Mouse (Mus musculus): ENCODE data around the gene Tcn2. TPM values are rescaled to one million over a fixed set of nuclear protein-coding genes. Genes with fewer than 3 reads are reported as not detected.
"Not testable (repeated sequence)": the region's sequence is repeated elsewhere in the genome, so short reads cannot be mapped to it uniquely, and the experiment has no call there.

The Tcn2 gene
- total and polyA plus RNA-seq, 3 experiments, result 0.36 to 9.2 (median 7.1) TPM

DNA sequence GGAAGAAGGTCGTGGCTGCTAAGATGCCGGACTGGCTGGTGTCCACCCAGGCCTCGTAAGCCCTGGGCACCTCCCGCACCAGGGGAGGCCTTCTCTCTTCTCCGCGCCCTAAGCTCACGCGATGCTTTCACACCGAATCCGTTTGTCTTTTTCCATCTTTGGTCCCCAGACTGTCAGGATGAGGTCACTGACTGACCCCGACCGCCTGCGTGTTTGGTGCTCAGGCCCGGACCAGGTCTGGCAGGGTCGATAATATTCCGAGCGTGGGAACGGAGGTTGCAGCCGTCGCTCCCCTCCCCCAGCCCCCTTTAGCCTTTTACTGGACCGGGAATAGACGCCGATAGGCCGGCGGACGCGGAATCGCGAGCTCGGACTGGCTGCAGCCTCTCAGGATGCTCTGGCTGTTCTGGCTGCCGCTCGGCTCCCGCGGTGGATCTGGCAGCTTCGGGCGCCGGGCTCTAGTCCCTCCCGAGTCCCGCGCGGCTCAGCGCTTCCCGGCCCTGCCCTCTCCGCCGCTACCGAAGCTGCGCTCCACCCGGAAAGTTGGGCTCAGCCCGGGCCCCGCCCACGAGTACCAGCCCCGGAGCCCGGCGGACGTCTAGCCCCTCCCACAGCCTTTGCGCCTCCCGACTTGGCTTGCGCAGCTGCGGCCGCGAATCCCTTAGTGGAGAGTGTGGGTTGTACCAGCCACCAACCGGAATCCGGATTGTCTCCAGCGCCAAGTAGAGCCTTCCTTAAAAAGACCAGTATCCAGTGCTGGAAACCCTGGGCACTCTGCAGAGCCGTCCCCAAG, 18.4 kb downstream of the Tcn2 start:
- Histone ChIP-seq H3K36me3 (replicated peaks) (no peaks in the 10 kb centered on the region), H3K27me3 (ENCODE audit: insufficient read depth, low read length) (peaks cover 23% of the 10 kb centered on the region; the same call in 1 of the 2 replicates)
- DNase-seq (ENCODE audit: low spot score), result no peak

DNA sequence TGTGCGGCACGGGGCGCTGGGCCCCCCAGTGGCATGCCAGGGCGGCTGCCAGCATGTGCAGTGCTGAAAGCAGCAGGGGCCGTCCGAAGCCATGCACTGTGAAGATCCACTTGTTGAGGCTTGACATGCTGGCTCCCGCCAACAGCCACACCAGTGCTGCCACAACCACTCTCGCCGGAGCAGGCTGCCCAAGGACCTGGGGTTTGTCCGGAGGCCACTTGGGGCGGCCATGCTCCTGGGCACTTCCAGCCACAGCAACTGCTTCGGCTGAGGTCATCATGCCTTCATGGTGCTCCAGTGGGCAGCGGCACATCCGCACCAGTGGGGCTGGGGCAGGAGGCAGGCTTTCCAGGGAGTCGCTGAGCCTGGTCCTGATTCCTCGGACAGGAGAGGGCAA, 19.1 kb downstream of the Tcn2 start:
- Histone ChIP-seq H3K36me3 (replicated peaks) (no peaks in the 10 kb centered on the region), H3K9me3 (replicated peaks) (peaks cover 9% of the 10 kb centered on the region), H3K4me3 (ENCODE audit: low read depth, low read length) (0 out of 2 replicates have a peak overlapping the region, but pooled peaks have one; percentile 11), H3K4me1 (ENCODE audit: insufficient read depth, low read depth, low read length) (peaks cover 3% of the 10 kb centered on the region; the same call in 1 of the 2 replicates), H3K27me3 (ENCODE audit: insufficient read depth, low read length) (peaks cover 23% of the 10 kb centered on the region; the same call in 1 of the 2 replicates)
- TF ChIP-seq GATA1 (IDR thresholded peaks at IDR 0.05; ENCODE audit: borderline replicate concordance, low read length), result no peak
- no peak for TF ChIP-seq POLR2AphosphoS5 (IDR thresholded peaks at IDR 0.05; ENCODE audit: insufficient replicate concordance, low read depth, low read length)
- TF ChIP-seq GATA2 (IDR thresholded peaks at IDR 0.05; ENCODE audit: borderline replicate concordance, low read depth, low read length), result no peak
- no peak for TF ChIP-seq TAL1 (conservative IDR thresholded peaks at IDR 0.05; ENCODE audit: low read depth, low read length)
- no peak for TF ChIP-seq CTCF (IDR thresholded peaks at IDR 0.05; ENCODE audit: low read depth, low read length)
- ATAC-seq (ENCODE audit: extremely low read depth, insufficient number of reproducible peaks, low FRiP score, poor library complexity, severe bottlenecking) (no peak), DNase-seq (ENCODE audit: low spot score) (no peak)

More for the DNA sequence above, 18.4 kb downstream of the Tcn2 start:
- no peak for ATAC-seq (ENCODE audit: extremely low read depth, insufficient number of reproducible peaks, low FRiP score, poor library complexity, severe bottlenecking)
- H3K9me3 ChIP-seq (replicated peaks), result peaks cover 9% of the 10 kb centered on the region
- peaks cover 3% of the 10 kb centered on the region; the same call in 1 of the 2 replicates for H3K4me1 ChIP-seq (ENCODE audit: insufficient read depth, low read depth, low read length)
- TF ChIP-seq TAL1 (conservative IDR thresholded peaks at IDR 0.05; ENCODE audit: low read depth, low read length) (no peak), POLR2AphosphoS5 (IDR thresholded peaks at IDR 0.05; ENCODE audit: insufficient replicate concordance, low read depth, low read length) (no peak), GATA1 (IDR thresholded peaks at IDR 0.05; ENCODE audit: borderline replicate concordance, low read length) (no peak), GATA2 (IDR thresholded peaks at IDR 0.05; ENCODE audit: borderline replicate concordance, low read depth, low read length) (no peak), CTCF (IDR thresholded peaks at IDR 0.05; ENCODE audit: low read depth, low read length) (no peak)
- H3K4me3 ChIP-seq (ENCODE audit: low read depth, low read length), result no peak overlapping the region

DNA sequence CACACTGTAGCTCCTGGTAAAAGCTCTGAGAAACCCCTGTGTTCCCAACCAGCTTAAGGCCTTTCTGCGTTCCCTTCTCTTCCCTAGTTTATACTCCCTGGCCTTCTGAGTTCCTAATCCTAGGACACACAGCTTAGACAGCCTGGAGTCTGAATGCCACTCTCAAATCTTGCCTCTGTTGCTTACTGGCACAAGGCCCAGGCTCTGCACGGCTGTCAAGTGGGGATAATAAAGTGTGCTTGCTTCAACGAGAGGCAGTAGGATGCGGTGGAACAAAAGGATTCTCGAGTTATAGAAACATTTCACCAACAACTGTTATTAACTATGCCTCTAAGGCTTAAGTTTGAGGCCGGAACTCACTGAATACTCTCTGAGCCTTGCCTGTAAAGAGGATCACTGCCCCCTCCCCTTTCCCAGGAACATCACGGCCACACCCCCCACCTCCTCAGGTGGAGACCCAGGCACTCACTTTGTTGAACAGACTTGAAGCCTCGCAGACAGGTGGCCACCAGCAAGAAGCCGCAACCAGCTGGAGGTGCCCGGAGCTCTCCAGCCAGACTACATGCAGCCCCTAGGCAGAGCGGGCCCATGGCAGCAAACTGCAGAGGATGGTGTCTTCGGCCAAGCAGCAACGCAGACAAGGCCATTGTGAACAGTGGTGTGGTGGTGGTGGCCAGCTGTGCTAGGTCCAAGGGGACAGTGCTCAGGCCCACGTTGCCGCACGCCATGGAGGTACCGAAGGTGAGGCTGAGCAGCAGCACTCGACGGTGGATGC, 19.7 kb downstream of the Tcn2 start:
- ATAC-seq (ENCODE audit: extremely low read depth, insufficient number of reproducible peaks, low FRiP score, poor library complexity, severe bottlenecking) (no peak), DNase-seq (ENCODE audit: low spot score) (no peak)
- 0 out of 2 replicates have a peak overlapping the region, but pooled peaks have one; percentile 11 for H3K4me3 ChIP-seq (ENCODE audit: low read depth, low read length)
- H3K27me3 ChIP-seq (ENCODE audit: insufficient read depth, low read length), result peaks cover 26% of the 10 kb centered on the region; the same call in 1 of the 2 replicates
- TF ChIP-seq GATA1 (IDR thresholded peaks at IDR 0.05; ENCODE audit: borderline replicate concordance, low read length) (no peak), CTCF (IDR thresholded peaks at IDR 0.05; ENCODE audit: low read depth, low read length) (no peak), TAL1 (conservative IDR thresholded peaks at IDR 0.05; ENCODE audit: low read depth, low read length) (no peak), POLR2AphosphoS5 (IDR thresholded peaks at IDR 0.05; ENCODE audit: insufficient replicate concordance, low read depth, low read length) (no peak), GATA2 (IDR thresholded peaks at IDR 0.05; ENCODE audit: borderline replicate concordance, low read depth, low read length) (no peak)
- peaks cover 9% of the 10 kb centered on the region for H3K9me3 ChIP-seq (replicated peaks)
- H3K4me1 ChIP-seq (ENCODE audit: insufficient read depth, low read depth, low read length), result peaks cover 3% of the 10 kb centered on the region; the same call in 1 of the 2 replicates
- H3K36me3 ChIP-seq (replicated peaks), result no peaks in the 10 kb centered on the region

DNA sequence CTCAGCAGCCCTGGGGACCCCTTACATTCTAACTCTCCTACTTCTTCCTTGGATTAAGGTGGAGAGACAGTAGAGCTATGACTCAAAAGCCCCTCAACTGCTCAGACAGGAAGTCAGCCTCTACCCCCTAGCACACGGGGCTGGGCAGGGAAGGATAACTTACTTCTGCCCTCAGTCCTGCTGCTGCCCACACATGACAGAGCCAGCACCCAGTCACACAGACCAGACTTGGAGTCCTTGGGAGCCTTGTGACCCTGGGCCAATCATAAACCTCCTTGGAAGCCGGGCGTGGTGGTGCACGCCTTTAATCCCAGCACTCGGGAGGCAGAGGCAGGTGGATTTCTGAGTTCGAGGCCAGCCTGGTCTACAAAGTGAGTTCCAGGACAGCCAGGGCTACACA, 20.5 kb downstream of the Tcn2 start:
- peaks cover 26% of the 10 kb centered on the region; the same call in 1 of the 2 replicates for H3K27me3 ChIP-seq (ENCODE audit: insufficient read depth, low read length)
- not testable (repeated sequence) for H3K4me3 ChIP-seq (ENCODE audit: low read depth, low read length); H3K4me1 ChIP-seq (ENCODE audit: insufficient read depth, low read depth, low read length); H3K36me3 ChIP-seq (replicated peaks); H3K9me3 ChIP-seq (replicated peaks); DNase-seq (ENCODE audit: low spot score); ATAC-seq (ENCODE audit: extremely low read depth, insufficient number of reproducible peaks, low FRiP score, poor library complexity, severe bottlenecking)

DNA sequence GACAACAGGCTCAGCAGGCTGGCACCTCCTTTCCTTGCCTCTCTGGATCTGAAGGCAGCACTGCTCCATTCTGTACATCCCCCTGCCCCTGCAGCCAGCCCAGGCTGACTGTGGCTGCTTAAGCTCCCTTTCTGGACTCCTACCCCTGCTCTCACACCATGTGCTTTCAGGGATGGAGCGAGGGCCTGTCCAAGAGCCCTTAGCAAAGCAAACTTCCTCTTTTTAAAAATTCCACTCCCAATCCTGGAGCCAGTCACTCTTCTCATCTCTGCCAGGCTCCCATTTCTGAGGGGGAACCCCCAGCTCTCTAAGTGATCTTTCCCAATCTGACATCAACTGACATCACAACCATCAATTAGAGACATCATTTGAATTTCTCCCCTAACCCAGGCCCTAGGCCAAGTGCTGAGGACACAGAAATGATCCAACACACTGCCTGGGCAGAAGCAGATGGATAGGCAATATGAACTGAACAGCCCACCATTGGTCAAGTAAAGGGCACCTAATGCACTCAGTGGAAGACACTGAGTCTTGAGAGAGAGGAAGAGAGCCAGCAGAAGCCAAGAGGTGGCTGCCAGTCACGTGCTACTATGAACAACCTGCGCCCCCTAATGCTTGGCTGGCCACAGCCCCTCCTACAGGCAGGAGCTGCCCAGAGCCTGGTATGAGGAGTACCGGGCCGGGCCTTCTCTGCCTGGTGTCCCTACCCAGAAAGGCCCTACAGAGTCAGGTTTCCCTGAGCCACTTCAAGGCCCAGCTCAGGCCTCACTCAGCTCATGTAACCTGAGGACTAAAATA, 21.2 kb downstream of the Tcn2 start:
- ATAC-seq (ENCODE audit: extremely low read depth, insufficient number of reproducible peaks, low FRiP score, poor library complexity, severe bottlenecking) (no peak), DNase-seq (ENCODE audit: low spot score) (no peak)
- H3K4me1 ChIP-seq (ENCODE audit: insufficient read depth, low read depth, low read length), result peaks cover 3% of the 10 kb centered on the region; the same call in 1 of the 2 replicates
- TF ChIP-seq GATA1 (IDR thresholded peaks at IDR 0.05; ENCODE audit: borderline replicate concordance, low read length) (no peak), CTCF (IDR thresholded peaks at IDR 0.05; ENCODE audit: low read depth, low read length) (no peak), POLR2AphosphoS5 (IDR thresholded peaks at IDR 0.05; ENCODE audit: insufficient replicate concordance, low read depth, low read length) (no peak), TAL1 (conservative IDR thresholded peaks at IDR 0.05; ENCODE audit: low read depth, low read length) (no peak), GATA2 (IDR thresholded peaks at IDR 0.05; ENCODE audit: borderline replicate concordance, low read depth, low read length) (no peak)
- no peaks in the 10 kb centered on the region for H3K36me3 ChIP-seq (replicated peaks)
- peaks cover 26% of the 10 kb centered on the region; the same call in 1 of the 2 replicates for H3K27me3 ChIP-seq (ENCODE audit: insufficient read depth, low read length)
- H3K4me3 ChIP-seq (ENCODE audit: low read depth, low read length), result no peak overlapping the region
- peaks cover 9% of the 10 kb centered on the region for H3K9me3 ChIP-seq (replicated peaks)

Measured in G1E (cell line).